Mouse (Mus musculus): ENCODE results near the gene Tead4. TPM values are rescaled to one million over a fixed set of nuclear protein-coding genes. Genes with fewer than 3 reads are reported as not detected.
"Not testable (repeated sequence)": the region's sequence is repeated elsewhere in the genome, so short reads cannot be mapped to it uniquely, and the experiment has no call there.

Gene Tead4
- polyA plus RNA-seq, 1 experiment, result 70.9 TPM

GRCm38 (mm10) chr6:128223159-128223558 lies 77.5 kb downstream of the Tead4 start:
- no peak overlapping the region for H3K4me2 ChIP-seq (ENCODE audit: low read depth)
- no peak overlapping the region for H3ac ChIP-seq (ENCODE audit: control insufficient read depth, insufficient read length)
- no peaks in the 10 kb centered on the region for H3K27me3 ChIP-seq (ENCODE audit: control insufficient read depth, insufficient read depth, insufficient read length)
- no peak overlapping the region for H3K4me3 ChIP-seq
- peaks cover 12% of the 10 kb centered on the region for H3K36me3 ChIP-seq (ENCODE audit: control insufficient read depth, insufficient read depth)
- TF ChIP-seq POLR2AphosphoS2 (IDR thresholded peaks at IDR 0.05; ENCODE audit: insufficient read length, low read depth) (no peak), MAX (IDR thresholded peaks at IDR 0.05; ENCODE audit: low read depth) (no peak), REST (IDR thresholded peaks at IDR 0.05; ENCODE audit: insufficient read depth, insufficient read length) (no peak), MYOD1 (IDR thresholded peaks at IDR 0.05; ENCODE audit: control insufficient read depth in 1 of 3, insufficient read length in 2 of 3, low read depth in 2 of 3) (no peak), MYOG (IDR thresholded peaks at IDR 0.05; ENCODE audit: control insufficient read depth in 1 of 3, insufficient read depth in 1 of 3, insufficient read length in 2 of 3, low read depth in 2 of 3) (no peak), TCF12 (IDR thresholded peaks at IDR 0.05; ENCODE audit: insufficient read depth, poor library complexity, severe bottlenecking) (no peak), CEBPB (IDR thresholded peaks at IDR 0.05; ENCODE audit: insufficient read depth, poor library complexity, severe bottlenecking) (no peak), SRF (IDR thresholded peaks at IDR 0.05; ENCODE audit: control insufficient read depth, insufficient read length, low read depth) (no peak), POLR2A (IDR thresholded peaks at IDR 0.05; ENCODE audit: insufficient read length, low read depth) (no peak), E2F4 (IDR thresholded peaks at IDR 0.05; ENCODE audit: insufficient read depth) (no peak), USF1 (IDR thresholded peaks at IDR 0.05; ENCODE audit: low read depth) (no peak), TCF3 (IDR thresholded peaks at IDR 0.05; ENCODE audit: insufficient read length, low read depth) (no peak)
- H3K79me2 ChIP-seq (ENCODE audit: control insufficient read depth, insufficient read depth), result no peaks in the 10 kb centered on the region

- not testable (repeated sequence) for H3K4me3 ChIP-seq; H3ac ChIP-seq (ENCODE audit: control insufficient read depth, insufficient read length); H3K79me2 ChIP-seq (ENCODE audit: control insufficient read depth, insufficient read depth); H3K36me3 ChIP-seq (ENCODE audit: control insufficient read depth, insufficient read depth); H3K4me2 ChIP-seq (ENCODE audit: low read depth); H3K27me3 ChIP-seq (ENCODE audit: control insufficient read depth, insufficient read depth, insufficient read length)
These were observed 85.6 kb downstream of the Tead4 start for GRCm38 (mm10) chr6:128215004-128215403.

- not testable (repeated sequence) for H3K4me3 ChIP-seq; H3ac ChIP-seq (ENCODE audit: control insufficient read depth, insufficient read length); H3K4me2 ChIP-seq (ENCODE audit: low read depth); H3K36me3 ChIP-seq (ENCODE audit: control insufficient read depth, insufficient read depth); H3K27me3 ChIP-seq (ENCODE audit: control insufficient read depth, insufficient read depth, insufficient read length); H3K79me2 ChIP-seq (ENCODE audit: control insufficient read depth, insufficient read depth)
These were observed 91.4 kb downstream of the Tead4 start for GRCm38 (mm10) chr6:128209199-128209598.

GRCm38 (mm10) chr6:128208491-128209170 lies 92.0 kb downstream of the Tead4 start:
- TF ChIP-seq MAX (IDR thresholded peaks at IDR 0.05; ENCODE audit: low read depth), result no peak
- no peak for TF ChIP-seq POLR2A (IDR thresholded peaks at IDR 0.05; ENCODE audit: insufficient read length, low read depth)
- no peak for TF ChIP-seq SRF (IDR thresholded peaks at IDR 0.05; ENCODE audit: control insufficient read depth, insufficient read length, low read depth)
- no peak for TF ChIP-seq MYOD1 (IDR thresholded peaks at IDR 0.05; ENCODE audit: control insufficient read depth in 1 of 3, insufficient read length in 2 of 3, low read depth in 2 of 3)
- TF ChIP-seq USF1 (IDR thresholded peaks at IDR 0.05; ENCODE audit: low read depth), result no peak
- TF ChIP-seq TCF3 (IDR thresholded peaks at IDR 0.05; ENCODE audit: insufficient read length, low read depth), result no peak
- TF ChIP-seq MYOG (IDR thresholded peaks at IDR 0.05; ENCODE audit: control insufficient read depth in 1 of 3, insufficient read depth in 1 of 3, insufficient read length in 2 of 3, low read depth in 2 of 3), result no peak
- no peak overlapping the region for H3K4me2 ChIP-seq (ENCODE audit: low read depth)
- H3ac ChIP-seq (ENCODE audit: control insufficient read depth, insufficient read length), result no peak overlapping the region
- H3K27me3 ChIP-seq (ENCODE audit: control insufficient read depth, insufficient read depth, insufficient read length), result no peaks in the 10 kb centered on the region
- H3K4me3 ChIP-seq, result no peak overlapping the region
- no peaks in the 10 kb centered on the region for H3K36me3 ChIP-seq (ENCODE audit: control insufficient read depth, insufficient read depth)
- no peaks in the 10 kb centered on the region for H3K79me2 ChIP-seq (ENCODE audit: control insufficient read depth, insufficient read depth)

- no peak overlapping the region for H3ac ChIP-seq (ENCODE audit: control insufficient read depth, insufficient read length)
- H3K27me3 ChIP-seq (ENCODE audit: control insufficient read depth, insufficient read depth, insufficient read length), result no peaks in the 10 kb centered on the region
- no peaks in the 10 kb centered on the region for H3K79me2 ChIP-seq (ENCODE audit: control insufficient read depth, insufficient read depth)
- H3K4me3 ChIP-seq, result no peak overlapping the region
- H3K36me3 ChIP-seq (ENCODE audit: control insufficient read depth, insufficient read depth), result no peaks in the 10 kb centered on the region
- no peak overlapping the region for H3K4me2 ChIP-seq (ENCODE audit: low read depth)
- TF ChIP-seq POLR2A (IDR thresholded peaks at IDR 0.05; ENCODE audit: insufficient read length, low read depth) (no peak), USF1 (IDR thresholded peaks at IDR 0.05; ENCODE audit: low read depth) (no peak), POLR2AphosphoS2 (IDR thresholded peaks at IDR 0.05; ENCODE audit: insufficient read length, low read depth) (no peak), REST (IDR thresholded peaks at IDR 0.05; ENCODE audit: insufficient read depth, insufficient read length) (no peak), MAX (IDR thresholded peaks at IDR 0.05; ENCODE audit: low read depth) (no peak), SRF (IDR thresholded peaks at IDR 0.05; ENCODE audit: control insufficient read depth, insufficient read length, low read depth) (no peak), MYOD1 (IDR thresholded peaks at IDR 0.05; ENCODE audit: control insufficient read depth in 1 of 3, insufficient read length in 2 of 3, low read depth in 2 of 3) (no peak), TCF12 (IDR thresholded peaks at IDR 0.05; ENCODE audit: insufficient read depth, poor library complexity, severe bottlenecking) (no peak), CEBPB (IDR thresholded peaks at IDR 0.05; ENCODE audit: insufficient read depth, poor library complexity, severe bottlenecking) (no peak), TCF3 (IDR thresholded peaks at IDR 0.05; ENCODE audit: insufficient read length, low read depth) (no peak), E2F4 (IDR thresholded peaks at IDR 0.05; ENCODE audit: insufficient read depth) (no peak), MYOG (IDR thresholded peaks at IDR 0.05; ENCODE audit: control insufficient read depth in 1 of 3, insufficient read depth in 1 of 3, insufficient read length in 2 of 3, low read depth in 2 of 3) (no peak)
These were observed 97.1 kb downstream of the Tead4 start for GRCm38 (mm10) chr6:128203557-128203956.
